Mouse (Mus musculus): Measurements from ENCODE around the gene Hpd. TPM values are rescaled to one million over a fixed set of nuclear protein-coding genes. Genes with fewer than 3 reads are reported as not detected.

Hpd gene
- polyA plus RNA-seq, 1 experiment from 2014 or later: not detected

DNA sequence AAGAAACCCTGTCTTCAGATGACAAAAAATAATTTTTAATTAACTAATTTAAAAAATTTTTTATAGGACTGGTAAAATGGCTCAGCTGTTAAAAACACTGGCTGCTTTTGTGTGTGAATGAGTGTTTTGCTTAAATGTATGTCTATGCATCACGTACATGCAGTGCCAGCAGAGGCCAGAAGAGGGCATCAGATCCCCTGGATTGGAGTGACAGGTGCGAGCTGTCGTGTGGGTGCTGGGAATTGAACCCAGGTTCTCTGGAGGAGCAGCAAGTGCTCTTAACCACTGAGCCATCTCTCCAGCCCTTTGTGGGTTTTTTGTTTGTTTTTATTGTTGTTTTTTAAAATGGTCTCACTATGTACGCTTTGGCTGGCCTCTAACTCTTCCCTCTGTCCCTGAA lies 60.3 kb downstream of the Hpd start:
- DNase-seq (ENCODE audit: low spot score) (no peak), ATAC-seq (no peak)
- Histone ChIP-seq H3K4me3 (ENCODE audit: low read depth, low read length) (no peak overlapping the region), H3K4me1 (ENCODE audit: insufficient read depth, low read depth, low read length) (no peaks in the 10 kb centered on the region), H3K27ac (ENCODE audit: low read length) (no peak overlapping the region), H3K9me3 (ENCODE audit: low read length) (no peaks in the 10 kb centered on the region), H3K4me2 (replicated peaks; ENCODE audit: low read depth, low read length) (no peak overlapping the region), H3K36me3 (ENCODE audit: insufficient read depth, low read length) (no peaks in the 10 kb centered on the region; the same call in 1 of the 2 replicates), H3K9ac (replicated peaks; ENCODE audit: low read depth) (no peak overlapping the region), H3K27me3 (replicated peaks; ENCODE audit: insufficient read depth, low read length) (no peaks in the 10 kb centered on the region)
- TF ChIP-seq EP300 (IDR thresholded peaks at IDR 0.05) (no peak), CTCF (IDR thresholded peaks at IDR 0.05) (peak; percentile 64)
- WGBS: 92% methylated on average over 4 of the region's 4 CpGs

Other genes starting within 250 kb of the Hpd start
- 12.2 and 13.7 TPM in 2 replicates for gene Kdm2b, start 192.9 kb downstream of the Hpd start, polyA plus RNA-seq (2015; fragmentation: Nextera tagmentation; extraction: Ambion mirVana)
- 54.7 and 55.2 TPM in 2 replicates for gene Orai1, start 167.7 kb downstream of the Hpd start, polyA plus RNA-seq (2015; fragmentation: Nextera tagmentation; extraction: Ambion mirVana)
- 5.3 and 8.3 TPM in 2 replicates for gene Morn3, start 135.7 kb downstream of the Hpd start, polyA plus RNA-seq (2015; fragmentation: Nextera tagmentation; extraction: Ambion mirVana)
- 11.9 and 12.2 TPM in 2 replicates for gene Tmem120b, start 114.3 kb downstream of the Hpd start, polyA plus RNA-seq (2015; fragmentation: Nextera tagmentation; extraction: Ambion mirVana)
- gene Rhof, start 50.0 kb downstream of the Hpd start, polyA plus RNA-seq (2015; fragmentation: Nextera tagmentation; extraction: Ambion mirVana): 12.4 and 16.8 TPM in 2 replicates
- 6.2 and 7.2 TPM in 2 replicates for gene Setd1b, start 40.5 kb downstream of the Hpd start, polyA plus RNA-seq (2015; fragmentation: Nextera tagmentation; extraction: Ambion mirVana)
- 61.3 and 62.0 TPM in 2 replicates for gene Psmd9, start 13.3 kb downstream of the Hpd start, polyA plus RNA-seq (2015; fragmentation: Nextera tagmentation; extraction: Ambion mirVana)
- gene Wdr66, start 69.4 kb upstream of the Hpd start, polyA plus RNA-seq (2015; fragmentation: Nextera tagmentation; extraction: Ambion mirVana): 1.9 and 2.5 TPM in 2 replicates
- 7.7 and 7.9 TPM in 2 replicates for gene Bcl7a, start 161.1 kb upstream of the Hpd start, polyA plus RNA-seq (2015; fragmentation: Nextera tagmentation; extraction: Ambion mirVana)
- gene Mlxip, start 212.1 kb upstream of the Hpd start, polyA plus RNA-seq (2015; fragmentation: Nextera tagmentation; extraction: Ambion mirVana): 11.2 and 11.5 TPM in 2 replicates

All from lung, postnatal 0 days (tissue).